Mouse (Mus musculus) adrenal gland, adult 2 months (tissue): ENCODE measurements around the gene Neil3. TPM values are rescaled to one million over a fixed set of nuclear protein-coding genes. Genes with fewer than 3 reads are reported as not detected.
"Not testable (repeated sequence)": the region's sequence is repeated elsewhere in the genome, so short reads cannot be mapped to it uniquely, and the experiment has no call there.

Experiments
- DNase-seq: peaks from one replicate; pipeline ENCODE4 v3.0.0; 2021
- polyA plus RNA-seq: library from polyadenylated mRNA; depleted of rRNA; stranded (reverse); fragments of >200 nt; gene quantifications from 2 replicates; pipeline ENCODE4 v1.2.3, GENCODE M21; 2012; rRNA removed
- total RNA-seq, 2 experiments: library from RNA; stranded (reverse); gene quantifications; 2 replicates each; pipeline ENCODE4 v1.2.3; 2021

The Neil3 gene
- total and polyA plus RNA-seq, 3 experiments, result 0.11 to 0.69 (median 0.35) TPM

GRCm38 (mm10) chr8:53538049-53538448, 100.8 kb downstream of the Neil3 start:
- DNase-seq, result not testable (repeated sequence)

Other genes starting within 250 kb of the Neil3 start
- gene Aga, start 127.3 kb downstream of the Neil3 start, total RNA-seq, result 10 to 100 TPM; 28.9 to 33.6 TPM
- gene Aga, start 127.3 kb downstream of the Neil3 start, polyA plus RNA-seq, result 3.6 and 3.9 TPM in 2 replicates